Mouse (Mus musculus) myocyte (in vitro differentiated cells): ENCODE results near the gene Gabrd. TPM values are rescaled to one million over a fixed set of nuclear protein-coding genes. Genes with fewer than 3 reads are reported as not detected.

Source experiments
- H3K27me3 ChIP-seq: one replicate; pipeline ENCODE4 v1.6.1; 2011; ENCODE audit not compliant: control insufficient read depth, insufficient read depth, insufficient read length
- H3K36me3 ChIP-seq: one replicate; pipeline ENCODE4 v1.6.1; 2011; ENCODE audit not compliant: control insufficient read depth, insufficient read depth
- H3K4me2 ChIP-seq: one replicate; pipeline ENCODE4 v1.6.1; 2011; ENCODE audit warnings: low read depth, control low read depth
- H3K4me3 ChIP-seq: one replicate; pipeline ENCODE4 v1.5.1; 2011; ENCODE audit warnings: mild to moderate bottlenecking, control low read depth, moderate library complexity
- H3K79me2 ChIP-seq: one replicate; pipeline ENCODE4 v1.6.1; 2011; ENCODE audit not compliant: control insufficient read depth, insufficient read depth
- H3ac ChIP-seq: one replicate; pipeline ENCODE4 v1.6.1; 2011; ENCODE audit not compliant: control insufficient read depth, insufficient read length
- CEBPB ChIP-seq: IDR thresholded peaks from 2 replicates; pipeline ENCODE4 v1.6.1; 2011; ENCODE audit warnings: mild to moderate bottlenecking, moderate library complexity; ENCODE audit not compliant: poor library complexity, insufficient read depth, severe bottlenecking
- E2F4 ChIP-seq: IDR thresholded peaks from one replicate; pipeline ENCODE4 v1.6.1; 2011; ENCODE audit warnings: mild to moderate bottlenecking, control low read depth, moderate library complexity; ENCODE audit not compliant: insufficient read depth
- MAX ChIP-seq: IDR thresholded peaks from one replicate; pipeline ENCODE4 v1.6.1; 2011; ENCODE audit warnings: low read depth, mild to moderate bottlenecking, control low read depth
- MYOD1 ChIP-seq, 3 experiments: IDR thresholded peaks; one replicate each; pipeline ENCODE4 v1.6.1; 2011; ENCODE audit warnings: control low read depth in 2 of 3, low read depth in 2 of 3, mild to moderate bottlenecking in 2 of 3, moderate library complexity in 1 of 3; ENCODE audit not compliant: insufficient read length in 2 of 3, control insufficient read depth in 1 of 3
- MYOG ChIP-seq, 3 experiments: IDR thresholded peaks; one replicate each; pipeline ENCODE4 v1.6.1; 2011; ENCODE audit warnings: control low read depth in 2 of 3, low read depth in 2 of 3, mild to moderate bottlenecking in 2 of 3; ENCODE audit not compliant: insufficient read length in 2 of 3, control insufficient read depth in 1 of 3, insufficient read depth in 1 of 3
- POLR2A ChIP-seq: IDR thresholded peaks from one replicate; pipeline ENCODE4 v1.6.1; 2011; ENCODE audit warnings: low read depth, mild to moderate bottlenecking, control low read depth, moderate library complexity; ENCODE audit not compliant: insufficient read length
- POLR2AphosphoS2 ChIP-seq: IDR thresholded peaks from one replicate; pipeline ENCODE4 v1.6.1; 2011; ENCODE audit warnings: low read depth, control low read depth; ENCODE audit not compliant: insufficient read length
- REST ChIP-seq: IDR thresholded peaks from one replicate; pipeline ENCODE4 v1.6.1; 2011; ENCODE audit warnings: mild to moderate bottlenecking, control low read depth, moderate library complexity; ENCODE audit not compliant: insufficient read depth, insufficient read length
- SRF ChIP-seq: IDR thresholded peaks from one replicate; pipeline ENCODE4 v1.6.1; 2011; ENCODE audit warnings: low read depth; ENCODE audit not compliant: control insufficient read depth, insufficient read length
- TCF12 ChIP-seq: IDR thresholded peaks from one replicate; pipeline ENCODE4 v1.6.1; 2011; ENCODE audit warnings: mild to moderate bottlenecking, control low read depth; ENCODE audit not compliant: poor library complexity, insufficient read depth, severe bottlenecking
- TCF3 ChIP-seq: IDR thresholded peaks from one replicate; pipeline ENCODE4 v1.6.1; 2011; ENCODE audit warnings: low read depth, control low read depth; ENCODE audit not compliant: insufficient read length
- USF1 ChIP-seq: IDR thresholded peaks from one replicate; pipeline ENCODE4 v1.6.1; 2011; ENCODE audit warnings: low read depth, mild to moderate bottlenecking, control low read depth, moderate library complexity
- polyA plus RNA-seq: library from polyadenylated mRNA; unstranded; fragments of >200 nt; fragmentation: generic; extraction: Trizol; gene quantifications from one replicate; pipeline ENCODE4 v1.2.1, GENCODE M21; 2012; ENCODE audit warnings: missing spikeins

Gene Gabrd
- polyA plus RNA-seq: 0.10 TPM

- H3K36me3 ChIP-seq: no peaks in the 10 kb centered on the region
- peaks cover 60% of the 10 kb centered on the region for H3K27me3 ChIP-seq
- H3K4me3 ChIP-seq: no peak within 1 kb of the TSS
- H3K79me2 ChIP-seq: no peaks in the 10 kb centered on the region
- H3K4me2 ChIP-seq: no peak within 1 kb of the TSS
- no peak within 1 kb of the TSS for H3ac ChIP-seq
- TF ChIP-seq MYOG (IDR thresholded peaks at IDR 0.05; ENCODE audit: control insufficient read depth in 1 of 3, insufficient read depth in 1 of 3, insufficient read length in 2 of 3, low read depth in 2 of 3) (peak in 1 of 3 experiments; percentile 20), CEBPB (no peak), SRF (no peak), TCF12 (no peak), E2F4 (no peak), REST (peak; percentile 94)
These were observed at the start of gene Gabrd for GRCm38 (mm10) chr4:155397511-155398221. Gene Gabrd (minus strand): TSS chr4:155398112.

GRCm38 (mm10) chr4:155442808-155443207 lies 44.9 kb upstream of the Gabrd start:
- peaks cover 58% of the 10 kb centered on the region for H3K27me3 ChIP-seq
- no peak overlapping the region for H3K4me2 ChIP-seq
- no peaks in the 10 kb centered on the region for H3K36me3 ChIP-seq
- no peak overlapping the region for H3ac ChIP-seq
- TF ChIP-seq POLR2A (no peak), MYOG (IDR thresholded peaks at IDR 0.05; ENCODE audit: control insufficient read depth in 1 of 3, insufficient read depth in 1 of 3, insufficient read length in 2 of 3, low read depth in 2 of 3) (no peak), SRF (no peak)
- no peaks in the 10 kb centered on the region for H3K79me2 ChIP-seq
- H3K4me3 ChIP-seq: no peak overlapping the region

DNA sequence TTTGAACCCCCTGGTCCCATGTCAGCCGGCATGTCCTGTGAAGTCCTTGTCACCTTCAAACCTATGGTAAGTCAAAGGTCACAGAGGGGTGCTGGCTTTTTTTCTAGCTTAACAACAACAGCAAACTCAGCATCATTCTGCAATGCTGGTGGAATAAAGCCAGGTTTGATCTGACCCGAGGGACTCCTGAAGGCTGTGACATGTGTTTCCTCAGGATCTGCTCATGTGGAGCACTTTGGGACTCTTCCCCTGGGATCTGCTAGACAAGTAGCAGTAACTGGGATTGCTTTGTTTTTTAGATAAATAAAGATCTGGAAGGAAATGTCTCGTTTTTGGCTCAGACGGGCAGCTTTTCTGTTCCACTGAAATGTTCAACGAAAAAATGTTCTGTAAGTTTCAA lies 36.1 kb upstream of the Gabrd start:
- TF ChIP-seq MYOD1 (IDR thresholded peaks at IDR 0.05; ENCODE audit: control insufficient read depth in 1 of 3, insufficient read length in 2 of 3, low read depth in 2 of 3) (no peak), POLR2A (no peak), POLR2AphosphoS2 (no peak), CEBPB (no peak), SRF (no peak), REST (no peak), TCF12 (no peak), USF1 (no peak), TCF3 (no peak), E2F4 (no peak), MYOG (IDR thresholded peaks at IDR 0.05; ENCODE audit: control insufficient read depth in 1 of 3, insufficient read depth in 1 of 3, insufficient read length in 2 of 3, low read depth in 2 of 3) (no peak), MAX (no peak)
- peaks cover 72% of the 10 kb centered on the region for H3K27me3 ChIP-seq
- H3K4me3 ChIP-seq: no peak overlapping the region
- no peak overlapping the region for H3K4me2 ChIP-seq
- no peaks in the 10 kb centered on the region for H3K79me2 ChIP-seq
- no peaks in the 10 kb centered on the region for H3K36me3 ChIP-seq
- no peak overlapping the region for H3ac ChIP-seq

- Histone ChIP-seq H3K79me2 (no peaks in the 10 kb centered on the region), H3K4me2 (no peak overlapping the region), H3K27me3 (peaks cover 70% of the 10 kb centered on the region), H3K36me3 (no peaks in the 10 kb centered on the region), H3ac (no peak overlapping the region), H3K4me3 (no peak overlapping the region)
- TF ChIP-seq USF1: no peak
- no peak for TF ChIP-seq E2F4
- no peak for TF ChIP-seq POLR2AphosphoS2
- peak in 1 of 3 experiments; percentile 9 for TF ChIP-seq MYOD1 (IDR thresholded peaks at IDR 0.05; ENCODE audit: control insufficient read depth in 1 of 3, insufficient read length in 2 of 3, low read depth in 2 of 3)
- no peak for TF ChIP-seq REST
- TF ChIP-seq TCF3: no peak
- no peak for TF ChIP-seq POLR2A
These were observed 34.4 kb upstream of the Gabrd start for GRCm38 (mm10) chr4:155432358-155432757.

DNA sequence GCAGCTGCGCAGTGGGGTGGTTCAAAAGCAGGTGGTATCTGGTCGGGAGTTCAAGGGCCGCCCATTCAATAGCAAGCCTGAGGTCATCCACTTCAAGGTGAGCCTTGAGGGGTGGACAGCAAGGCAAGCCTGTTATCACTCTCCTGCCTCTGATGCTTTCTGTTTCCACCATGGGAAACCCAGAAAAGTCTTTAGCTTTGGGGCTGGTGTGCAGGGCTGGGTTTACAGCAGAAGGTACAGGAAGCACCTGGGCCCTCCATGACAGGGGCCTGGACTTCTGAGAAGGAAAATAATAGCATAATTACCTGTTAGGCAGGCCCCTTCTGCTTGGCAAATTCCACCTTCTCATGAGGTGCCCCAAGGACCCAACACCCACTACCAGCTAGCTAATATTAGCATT lies 31.3 kb upstream of the Gabrd start:
- H3ac ChIP-seq: no peak overlapping the region
- H3K36me3 ChIP-seq: no peaks in the 10 kb centered on the region
- no peak for TF ChIP-seq SRF
- no peak for TF ChIP-seq USF1
- H3K79me2 ChIP-seq: no peaks in the 10 kb centered on the region
- no peak overlapping the region for H3K4me2 ChIP-seq
- H3K4me3 ChIP-seq: no peak overlapping the region
- peaks cover 71% of the 10 kb centered on the region for H3K27me3 ChIP-seq
